Mouse (Mus musculus): Measurements from ENCODE around the gene Pcnt. TPM values are rescaled to one million over a fixed set of nuclear protein-coding genes. Genes with fewer than 3 reads are reported as not detected.
A peak's percentile ranks its signal among the peaks of the same experiment; 100 is the strongest.

Gene Pcnt
- total RNA-seq, 1 experiment from 2014 or later: 77.7 TPM

DNA sequence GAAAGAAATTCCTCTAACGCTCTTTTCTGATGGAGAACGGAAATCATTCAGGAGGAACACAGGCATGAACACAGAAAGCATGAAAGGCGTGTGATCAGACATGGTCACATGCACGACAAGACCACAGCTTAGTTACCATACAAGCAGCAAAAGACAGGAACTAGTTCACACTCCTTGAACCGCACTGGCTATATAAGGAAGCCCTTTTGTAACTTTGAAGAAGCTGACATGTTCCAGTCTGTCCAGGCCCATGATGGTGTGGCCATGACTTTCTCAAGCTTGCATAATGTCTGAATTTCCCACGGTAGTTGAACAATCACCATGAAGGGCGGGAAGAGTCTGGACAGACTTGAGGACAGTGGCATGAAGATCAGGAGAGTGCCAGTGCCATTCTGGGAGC is 16.9 kb downstream of the Pcnt start:
- no peak for ATAC-seq (replicated peaks; ENCODE audit: low read depth, poor library complexity, severe bottlenecking)

DNA sequence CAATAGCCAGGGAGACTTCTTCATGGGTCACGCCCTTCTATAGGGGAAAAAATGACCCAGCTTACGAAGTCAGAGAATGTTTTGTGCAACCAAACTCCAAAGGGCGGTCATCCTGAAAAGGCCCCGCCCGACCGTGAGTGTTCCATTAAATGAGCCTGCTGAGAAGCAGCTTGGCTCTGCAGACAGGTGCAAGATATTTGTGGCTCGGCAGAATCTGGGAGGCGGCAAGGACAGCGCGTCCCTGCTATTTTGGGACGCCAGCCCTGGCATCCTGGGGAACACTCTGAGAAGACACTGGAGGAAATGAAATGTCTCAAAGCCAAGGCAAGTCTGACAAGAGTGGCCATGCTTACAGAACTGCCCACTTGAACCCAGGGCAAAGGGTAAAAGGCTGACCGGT is 25.8 kb downstream of the Pcnt start:
- no peak for ATAC-seq (replicated peaks; ENCODE audit: low read depth, poor library complexity, severe bottlenecking)

DNA sequence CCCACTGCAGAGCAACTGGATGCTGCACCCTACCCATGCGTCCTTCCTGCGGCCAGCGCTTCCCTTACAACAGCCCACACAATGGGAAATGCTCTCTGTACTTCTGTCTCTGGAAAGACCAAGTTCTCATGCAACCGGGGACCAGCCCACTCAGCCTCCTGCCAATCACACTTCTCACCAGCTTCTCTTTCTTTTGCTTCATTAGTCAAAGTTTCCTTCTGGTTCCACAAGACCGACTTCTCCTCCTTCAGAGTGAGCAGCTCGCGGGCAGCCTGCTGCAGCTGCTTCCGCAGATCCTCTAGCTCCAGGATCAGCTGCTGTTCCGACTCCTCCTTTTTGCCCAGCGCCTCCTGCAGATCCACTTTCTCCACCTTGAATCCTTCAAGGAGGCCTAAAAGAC is 34.1 kb downstream of the Pcnt start:
- no peak for ATAC-seq (replicated peaks; ENCODE audit: low read depth, poor library complexity, severe bottlenecking)

DNA sequence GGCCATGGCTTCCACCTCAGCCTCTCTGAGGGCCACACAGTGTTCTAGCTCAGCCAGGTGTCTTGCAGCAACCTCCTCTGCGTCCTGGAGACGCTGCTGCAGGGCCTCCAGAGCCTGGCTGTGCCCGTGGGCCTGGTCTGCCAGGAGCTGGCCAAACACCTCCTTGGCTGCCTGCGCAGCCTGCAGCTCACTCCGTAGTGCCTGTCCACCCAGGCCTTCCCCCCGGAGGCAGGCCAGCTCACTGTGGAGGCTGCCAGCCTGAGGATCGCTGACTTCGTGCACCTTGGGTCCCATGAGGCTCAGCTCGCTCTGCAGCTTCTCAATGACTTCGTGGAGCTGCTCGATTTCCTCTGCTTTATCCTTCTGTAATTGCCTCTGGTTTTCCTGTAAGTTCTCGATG is 50.0 kb downstream of the Pcnt start:
- no peak for ATAC-seq (replicated peaks; ENCODE audit: low read depth, poor library complexity, severe bottlenecking)

DNA sequence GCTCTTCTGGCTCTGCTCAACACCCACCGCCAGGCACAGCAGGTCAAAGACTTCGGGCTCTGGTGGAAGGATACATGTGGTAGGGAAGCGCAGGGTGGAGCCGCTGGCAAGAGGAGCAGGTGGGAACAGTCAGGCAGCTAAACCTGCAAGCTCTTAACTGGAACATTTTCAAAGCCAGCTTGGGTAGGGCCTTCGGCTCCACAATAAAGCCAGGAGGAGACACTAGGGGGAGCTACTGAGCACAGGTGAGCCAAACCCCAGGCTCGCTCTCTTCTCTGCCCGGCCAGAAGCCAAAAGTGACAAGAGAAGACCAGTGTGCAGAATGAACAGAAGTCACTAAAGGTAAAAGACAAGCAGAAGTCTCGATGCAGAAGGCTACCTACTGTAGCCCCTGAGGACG is 50.8 kb downstream of the Pcnt start:
- ATAC-seq (replicated peaks; ENCODE audit: low read depth, poor library complexity, severe bottlenecking): 0 out of 2 replicates have a peak, but pooled peaks have one; percentile 25

DNA sequence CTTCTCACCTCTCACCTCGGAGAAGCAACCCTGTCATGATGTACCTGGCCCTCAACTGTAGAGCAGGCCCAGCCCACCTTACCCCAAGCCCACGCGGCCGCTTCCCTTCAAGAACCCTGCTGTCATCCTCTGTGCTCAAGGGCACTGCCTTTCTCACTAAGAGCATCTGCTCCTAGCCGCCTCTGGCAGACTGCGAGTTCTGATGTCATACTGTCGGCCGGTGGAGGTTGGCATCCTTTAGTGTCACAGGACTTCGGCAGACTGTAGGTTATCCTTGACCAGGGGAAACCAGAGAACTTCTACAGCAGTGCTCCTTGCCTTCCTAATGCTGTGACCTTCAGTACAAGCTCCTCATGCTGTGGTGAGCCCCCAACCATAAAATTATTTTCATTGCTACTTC is 51.4 kb downstream of the Pcnt start:
- ATAC-seq (replicated peaks; ENCODE audit: low read depth, poor library complexity, severe bottlenecking): no peak

DNA sequence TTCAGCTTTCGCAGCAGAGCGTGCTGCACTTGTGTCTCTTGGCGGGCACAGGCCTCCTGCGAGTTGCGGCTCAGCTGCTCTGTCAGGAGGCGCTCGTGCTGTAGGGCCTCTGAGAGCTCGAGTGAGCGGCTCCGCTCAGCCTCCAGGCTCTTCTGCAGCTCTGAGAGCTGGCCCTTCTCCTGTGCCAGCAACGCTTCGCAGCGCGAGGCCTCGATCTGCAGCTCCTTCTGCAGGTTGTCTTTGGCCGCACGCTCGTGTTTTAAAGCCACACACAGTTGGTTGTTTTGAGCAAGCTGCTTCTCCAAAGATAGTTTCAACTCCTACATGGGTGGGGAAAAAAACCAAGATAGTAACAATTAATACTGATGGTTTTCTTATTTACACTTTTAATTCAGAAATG is 67.6 kb downstream of the Pcnt start:
- ATAC-seq (replicated peaks; ENCODE audit: low read depth, poor library complexity, severe bottlenecking): no peak

DNA sequence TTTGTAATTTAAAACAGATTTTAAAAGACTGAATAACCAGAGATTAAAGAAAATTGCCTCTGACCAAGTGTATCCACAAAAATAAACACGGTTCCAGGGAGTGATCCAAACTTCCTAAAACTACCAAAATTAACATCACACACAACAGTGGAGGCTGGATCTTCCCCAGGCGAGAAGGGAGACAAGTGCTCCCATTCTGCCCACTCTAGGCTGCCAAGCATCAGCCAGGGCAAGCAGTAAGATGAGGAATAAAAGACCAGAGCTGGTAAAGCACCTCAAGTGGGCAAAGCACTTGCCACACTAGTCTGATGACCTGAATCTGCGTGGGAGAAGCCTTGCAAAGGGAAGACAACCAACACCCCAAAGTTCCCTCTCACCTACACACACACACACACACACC is 70.8 kb downstream of the Pcnt start:
- no peak for ATAC-seq (replicated peaks; ENCODE audit: low read depth, poor library complexity, severe bottlenecking)

DNA sequence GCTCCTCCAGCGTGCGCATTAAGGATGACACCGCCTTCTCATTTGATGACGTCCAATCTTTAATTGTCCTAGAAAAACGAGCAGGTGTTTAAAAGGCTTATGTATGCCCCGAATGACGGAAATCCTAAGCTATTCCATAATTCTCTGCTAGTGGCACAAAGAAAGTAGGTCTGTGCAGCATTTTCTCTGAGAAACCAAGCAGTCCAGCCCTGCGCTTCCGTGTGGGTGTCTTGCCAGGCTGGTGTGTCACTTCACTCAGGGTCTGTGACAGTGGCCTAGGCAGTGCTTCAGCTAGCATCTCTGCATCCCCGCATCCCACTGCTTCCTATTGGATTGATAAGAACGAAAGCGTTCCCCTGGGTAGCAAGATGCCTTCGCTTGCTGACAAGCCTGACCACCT is 73.8 kb downstream of the Pcnt start:
- ATAC-seq (replicated peaks; ENCODE audit: low read depth, poor library complexity, severe bottlenecking): no peak

DNA sequence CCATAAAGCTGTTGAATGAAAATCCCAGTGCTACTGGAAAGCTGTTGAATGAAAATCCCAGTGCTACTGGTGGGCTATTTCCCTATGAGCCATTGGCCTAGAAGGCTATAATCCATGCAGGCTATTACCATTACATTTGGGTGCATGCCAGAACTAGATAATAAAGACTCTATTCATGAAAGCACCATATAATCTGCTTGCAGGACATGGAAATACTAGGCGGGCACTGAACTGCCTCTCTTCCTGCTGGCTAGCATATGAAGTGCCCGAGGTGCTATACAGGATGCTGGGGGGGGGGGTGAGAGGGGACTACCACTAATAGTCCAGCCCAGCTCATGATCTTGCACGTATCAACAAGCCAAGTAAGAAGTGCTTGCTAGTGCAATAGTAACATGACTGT is 79.4 kb downstream of the Pcnt start:
- ATAC-seq (replicated peaks; ENCODE audit: low read depth, poor library complexity, severe bottlenecking): no peak

DNA sequence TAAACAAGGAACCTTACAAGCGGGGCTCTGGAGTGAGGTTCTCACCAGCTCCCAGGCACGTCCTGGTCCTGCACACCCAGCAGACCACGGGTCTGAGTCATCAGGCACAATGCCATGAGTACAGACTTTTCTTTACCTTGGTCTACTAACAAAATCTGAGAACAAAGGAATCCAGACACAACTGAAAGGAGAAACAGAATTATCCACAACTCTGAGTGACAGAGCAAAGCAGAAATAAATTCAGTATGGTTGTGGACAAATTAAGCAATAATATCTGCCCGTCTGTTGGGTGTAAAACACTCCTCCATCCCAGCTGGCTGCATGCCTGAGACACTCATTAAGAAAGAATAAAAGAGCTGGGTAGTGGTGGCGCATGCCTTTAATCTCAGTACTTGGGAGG is 84.1 kb downstream of the Pcnt start:
- no peak for ATAC-seq (replicated peaks; ENCODE audit: low read depth, poor library complexity, severe bottlenecking)

DNA sequence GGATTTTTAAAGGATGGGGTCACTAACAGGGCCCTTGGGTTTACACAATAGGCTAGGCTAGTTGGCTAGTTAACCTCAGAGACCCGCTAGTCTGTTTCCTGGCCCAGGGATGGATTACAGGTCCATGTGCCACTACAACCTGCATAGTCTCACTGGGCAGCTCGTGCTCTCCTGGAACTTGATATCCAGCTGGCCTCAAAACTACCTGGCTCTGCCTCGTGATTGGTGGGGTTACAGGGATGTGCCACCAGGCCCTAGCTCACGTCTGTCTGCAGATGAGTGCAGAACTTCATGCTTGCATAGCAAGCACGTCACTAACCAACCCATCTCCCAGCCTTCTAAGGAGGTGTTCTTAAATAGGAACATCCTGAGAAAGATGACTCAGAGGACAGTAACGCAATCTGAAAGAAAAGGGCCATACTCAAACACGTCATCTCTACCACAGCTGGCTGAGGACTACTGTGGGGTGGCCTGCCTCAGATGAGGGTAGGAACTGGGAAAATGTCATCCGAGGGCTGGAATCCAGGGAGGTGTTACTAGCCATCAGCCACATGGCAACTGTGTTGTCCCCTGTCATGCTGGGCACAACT is 85.2 kb downstream of the Pcnt start:
- no peak for ATAC-seq (replicated peaks; ENCODE audit: low read depth, poor library complexity, severe bottlenecking)

DNA sequence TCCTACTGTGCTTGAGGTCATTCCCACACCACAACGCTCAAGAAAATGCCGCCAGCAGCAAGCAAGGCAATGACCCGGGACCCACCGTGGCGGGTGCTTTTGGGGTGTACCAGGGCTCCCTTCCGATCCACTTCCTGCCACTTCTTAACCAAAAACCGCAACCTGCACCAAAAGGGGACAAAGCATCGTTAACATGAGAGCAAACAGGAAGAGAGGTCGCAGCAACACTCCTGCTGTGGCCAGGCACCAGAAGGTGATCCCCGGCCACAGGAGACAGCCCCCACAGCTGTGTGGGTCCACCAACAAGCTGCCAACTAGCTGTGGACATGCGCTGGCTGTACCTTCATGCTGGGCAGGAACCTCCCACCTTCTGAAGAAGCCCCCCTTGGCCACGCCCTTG is 87.6 kb downstream of the Pcnt start:
- peak; percentile 79 for ATAC-seq (replicated peaks; ENCODE audit: low read depth, poor library complexity, severe bottlenecking)

DNA sequence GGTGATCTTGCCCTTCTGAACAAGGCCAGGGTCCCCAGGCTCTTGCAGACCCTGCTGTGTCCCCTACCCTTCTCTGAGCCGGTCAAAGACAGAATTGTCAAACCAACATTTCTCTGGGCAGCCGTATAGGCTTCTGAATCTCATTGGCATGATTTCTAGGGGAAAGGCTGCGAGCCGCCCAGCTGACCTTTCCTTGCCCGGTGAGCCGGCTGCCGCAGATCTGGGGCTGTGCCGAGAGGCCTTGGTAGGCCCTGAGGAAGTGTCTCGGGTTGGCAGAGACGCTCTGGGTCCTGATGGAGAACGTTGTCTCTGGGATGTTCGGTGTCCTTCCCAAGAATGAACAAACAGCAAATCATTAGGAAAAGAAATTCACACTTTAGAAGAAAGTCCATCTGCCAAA is 88.6 kb downstream of the Pcnt start:
- no peak for ATAC-seq (replicated peaks; ENCODE audit: low read depth, poor library complexity, severe bottlenecking)

DNA sequence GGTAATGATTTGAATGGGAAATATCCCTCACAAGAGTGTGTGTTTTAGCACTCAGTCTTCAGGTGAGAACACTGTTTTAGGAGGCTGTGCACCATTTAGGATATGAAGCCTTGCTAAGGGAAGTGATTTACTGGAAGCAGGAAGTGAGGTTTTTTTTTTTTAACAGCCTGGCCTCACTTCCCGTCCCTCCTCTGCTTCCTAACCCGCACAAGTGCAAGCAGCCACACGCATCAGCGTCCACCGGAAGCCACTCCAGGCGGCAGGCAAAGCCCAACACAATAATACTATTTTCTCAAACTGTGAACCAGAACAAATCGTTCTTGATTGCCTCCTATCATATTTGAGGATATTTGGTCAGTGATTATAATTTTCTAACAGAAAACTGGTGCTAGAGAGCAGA is 90.6 kb downstream of the Pcnt start:
- ATAC-seq (replicated peaks; ENCODE audit: low read depth, poor library complexity, severe bottlenecking): 0 out of 2 replicates have a peak, but pooled peaks have one; percentile 26

DNA sequence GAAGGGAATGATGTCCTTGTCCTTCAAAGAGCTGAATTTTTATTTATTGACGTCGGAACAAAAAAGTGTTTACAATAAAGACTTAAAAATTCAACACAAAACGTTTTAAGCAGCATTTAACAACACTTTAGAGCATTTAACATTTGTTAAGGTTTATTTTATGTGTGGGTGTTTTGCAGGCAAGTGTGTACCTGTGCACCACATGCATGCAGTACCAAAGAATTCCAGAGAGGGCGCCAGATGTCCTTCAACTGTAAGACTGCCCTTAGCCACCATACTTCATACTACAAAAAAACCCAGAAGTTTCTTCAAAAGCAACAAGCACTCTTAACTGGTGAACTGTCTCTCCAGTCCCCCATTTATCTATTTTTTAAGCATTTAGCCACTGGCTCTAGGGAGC is 96.0 kb downstream of the Pcnt start:
- ATAC-seq (replicated peaks; ENCODE audit: low read depth, poor library complexity, severe bottlenecking): peak; percentile 53

DNA sequence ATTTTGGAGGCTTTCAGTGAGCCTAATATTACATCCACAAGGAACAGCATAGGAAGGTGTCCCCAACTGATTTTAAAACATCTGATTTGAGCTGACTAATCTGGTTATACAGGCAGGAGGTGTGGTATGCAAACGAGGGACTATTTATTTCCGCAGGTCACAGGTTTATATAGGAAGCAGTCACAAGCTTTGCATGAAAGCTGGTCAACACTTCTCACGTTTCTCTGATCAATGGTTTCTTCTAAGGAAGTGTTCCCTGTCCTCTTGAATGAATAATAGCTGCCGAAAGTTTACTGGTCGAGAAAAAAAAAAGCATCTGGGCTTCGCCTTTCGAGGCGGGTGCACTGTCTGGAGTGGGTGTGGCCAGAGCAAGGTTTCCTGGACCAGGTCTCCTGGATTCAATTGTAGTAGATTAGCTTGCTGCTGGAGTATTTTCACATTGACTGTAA is 96.5 kb downstream of the Pcnt start:
- ATAC-seq (replicated peaks; ENCODE audit: low read depth, poor library complexity, severe bottlenecking): 0 out of 2 replicates have a peak, but pooled peaks have one; percentile 27

DNA sequence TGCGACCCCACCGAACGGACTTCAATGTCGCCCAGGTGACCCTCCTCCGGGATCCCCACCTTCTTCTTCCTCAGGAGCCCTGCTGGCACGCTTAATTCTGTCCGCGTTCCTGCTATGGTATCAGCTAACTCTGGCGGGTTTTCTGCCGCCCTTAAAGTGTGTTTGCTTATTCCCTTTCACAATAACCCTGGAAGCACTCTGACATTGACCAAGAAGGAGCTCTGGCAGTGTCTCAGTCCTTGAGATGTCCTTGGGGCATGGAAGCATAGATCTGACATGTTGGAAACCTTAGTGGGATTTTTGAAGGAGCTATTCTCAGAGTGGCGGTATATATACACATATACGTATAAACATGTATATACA is 97.1 kb downstream of the Pcnt start:
- ATAC-seq (replicated peaks; ENCODE audit: low read depth, poor library complexity, severe bottlenecking): peak; percentile 28; the same call in 1 of the 2 replicates

DNA sequence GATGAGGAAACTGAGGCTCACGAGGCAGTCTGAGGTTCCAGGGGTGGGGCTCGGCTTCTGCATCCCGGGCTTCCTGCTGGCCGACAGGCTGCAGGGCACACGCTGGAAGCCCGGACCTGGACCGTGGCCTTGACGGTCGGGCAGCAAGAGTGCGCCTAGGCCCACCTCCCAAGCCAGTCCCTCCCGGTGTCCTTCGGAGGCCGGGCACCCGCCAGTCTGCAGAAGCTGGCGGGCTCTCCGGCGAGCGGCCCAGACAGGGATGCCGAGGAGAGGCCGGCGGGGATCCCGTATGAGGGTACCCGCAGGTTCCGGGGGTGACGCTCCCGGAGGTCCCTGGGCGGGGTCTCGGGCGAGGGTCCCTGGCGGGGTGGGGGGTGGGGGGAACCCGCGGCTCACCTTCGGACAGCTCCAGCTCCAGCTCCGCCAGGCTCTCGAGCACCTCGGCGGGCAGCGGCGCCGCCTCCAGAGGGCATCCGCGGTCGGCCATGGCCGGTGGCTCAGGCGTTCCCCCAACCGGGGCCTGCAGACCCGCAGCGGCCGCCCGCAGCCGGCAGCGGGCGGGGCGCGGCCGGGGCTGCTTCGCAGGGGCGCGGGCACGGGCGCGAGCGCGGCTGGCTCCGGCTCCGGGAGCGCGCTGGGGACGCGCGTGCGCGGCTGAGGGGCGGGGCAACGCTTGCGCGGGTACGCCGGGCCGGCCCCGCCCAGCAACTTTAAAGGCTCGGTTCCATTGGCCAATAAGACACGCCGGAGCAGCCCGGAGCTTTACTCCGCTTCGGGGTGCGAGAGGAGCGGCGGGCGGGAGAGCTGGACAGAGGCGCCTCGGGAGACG is 97.7 kb downstream of the Pcnt start, which contains the start of gene Dip2a:
TSS of gene Dip2a (minus strand) at position 581 of the 829 bp plus-strand sequence.
- ATAC-seq (replicated peaks; ENCODE audit: low read depth, poor library complexity, severe bottlenecking): peak; percentile 85

DNA sequence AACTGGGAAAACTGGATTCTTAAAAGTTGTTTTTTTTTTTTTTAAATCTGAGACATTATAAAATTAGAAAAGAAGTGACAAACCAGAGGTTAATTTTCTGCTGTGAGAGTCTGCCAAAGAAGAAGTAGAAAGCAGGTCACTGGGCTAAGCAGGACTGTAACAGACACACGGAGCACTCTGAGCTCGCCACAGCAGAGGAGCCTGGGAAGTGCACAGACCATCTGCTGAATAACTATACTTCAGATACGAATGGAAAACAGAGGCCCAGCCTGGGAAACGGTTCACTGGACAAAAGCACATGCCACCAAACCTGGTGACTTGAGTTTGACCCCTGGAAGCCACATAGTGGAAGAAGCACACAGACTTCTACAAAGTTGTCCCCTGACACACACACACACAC is 108.2 kb downstream of the Pcnt start:
- ATAC-seq (replicated peaks; ENCODE audit: low read depth, poor library complexity, severe bottlenecking): no peak

DNA sequence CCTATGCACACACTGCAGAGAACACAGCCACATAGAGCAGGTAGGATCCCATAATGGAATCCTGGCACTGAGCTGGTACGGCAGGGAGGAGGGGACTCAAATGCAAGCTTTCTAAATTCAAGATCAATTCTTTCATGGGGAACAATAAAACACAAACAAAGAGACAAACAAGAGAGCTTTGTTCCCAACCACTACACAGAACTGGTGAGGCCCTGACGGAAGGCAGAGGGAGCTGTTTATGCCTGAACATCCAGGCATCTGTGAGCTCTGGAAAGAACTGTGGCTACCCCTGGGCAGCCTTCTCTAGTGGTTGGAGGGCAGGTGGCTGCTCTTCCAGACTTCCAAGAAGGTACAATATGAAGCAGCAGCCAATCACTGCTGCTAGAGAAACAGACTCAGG is 110.5 kb downstream of the Pcnt start:
- no peak for ATAC-seq (replicated peaks; ENCODE audit: low read depth, poor library complexity, severe bottlenecking)

DNA sequence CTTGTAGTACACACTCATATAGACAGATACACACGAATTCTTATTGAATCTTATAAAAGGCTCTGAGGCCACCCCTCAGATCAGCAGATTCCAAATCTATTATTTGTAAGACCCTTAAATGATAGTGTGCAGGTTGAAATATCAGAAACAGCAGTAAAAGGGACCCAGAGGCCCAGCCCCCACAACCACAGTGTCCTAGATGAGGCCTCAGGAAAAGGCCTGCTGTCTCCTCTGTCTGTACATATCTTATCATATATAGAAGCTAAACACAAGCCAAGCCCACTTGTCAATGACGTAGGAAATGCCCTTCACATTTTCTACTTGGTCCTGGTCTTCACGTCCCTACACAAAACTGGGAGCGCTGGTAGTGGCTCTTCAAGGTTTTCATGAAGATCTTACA is 113.5 kb downstream of the Pcnt start:
- ATAC-seq (replicated peaks; ENCODE audit: low read depth, poor library complexity, severe bottlenecking): no peak

Measured in common myeloid progenitor, adult 5-6 weeks (primary cell).